Mouse (Mus musculus) WW6 (cell line): ENCODE results near the gene Cacnb1.
A peak's percentile ranks its signal among the peaks of the same experiment; 100 is the strongest.

ENCODE experiments used
- DNase-seq: peaks from one replicate; pipeline ENCODE4 v3.0.0-alpha.2; 2013; ENCODE audit warnings: low read depth, low spot score

Gene Cacnb1

DNA sequence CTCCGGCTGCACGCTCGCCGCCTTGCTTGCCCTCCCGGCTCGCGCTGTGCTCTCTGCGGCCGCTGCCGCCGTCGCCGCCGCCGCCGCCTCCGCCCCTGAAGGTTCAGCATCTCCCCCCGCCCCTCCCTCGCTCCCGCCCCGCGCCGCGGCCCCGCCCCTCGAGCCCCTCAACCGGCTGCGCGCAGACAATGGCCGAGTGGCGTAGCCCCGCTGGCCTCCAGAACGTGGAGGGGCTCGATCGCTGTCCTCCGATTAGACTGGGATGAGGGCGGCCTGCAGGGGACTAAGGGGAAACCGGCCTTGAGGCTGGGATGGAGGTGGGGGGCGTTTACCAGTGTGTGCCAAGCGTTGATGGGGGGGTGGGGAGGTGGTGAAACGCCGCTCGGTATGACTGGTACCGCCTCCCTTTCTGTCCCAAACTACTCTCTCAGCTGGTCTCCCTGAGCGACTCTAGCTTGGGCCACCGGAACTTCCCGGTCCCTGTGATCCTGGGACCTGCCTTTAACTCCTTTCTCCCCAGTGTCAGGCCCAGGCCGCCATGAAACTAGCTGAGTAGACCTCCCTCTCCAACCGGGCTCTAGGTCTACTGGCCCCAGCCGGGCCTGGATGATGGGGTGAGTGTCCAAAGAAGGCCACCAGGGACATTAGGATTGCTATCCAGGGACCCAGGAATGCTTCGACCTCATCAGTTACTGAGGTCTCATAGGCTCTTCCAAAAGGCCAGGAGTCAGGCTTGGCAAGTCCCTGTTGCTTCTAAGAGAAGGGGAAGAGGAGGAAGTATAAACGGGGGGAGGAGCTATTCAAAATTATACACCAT, at the start of gene Cacnb1:
TSS of gene Cacnb1 (minus strand) at position 480 of the 817 bp plus-strand sequence.
- no peak for DNase-seq

DNA sequence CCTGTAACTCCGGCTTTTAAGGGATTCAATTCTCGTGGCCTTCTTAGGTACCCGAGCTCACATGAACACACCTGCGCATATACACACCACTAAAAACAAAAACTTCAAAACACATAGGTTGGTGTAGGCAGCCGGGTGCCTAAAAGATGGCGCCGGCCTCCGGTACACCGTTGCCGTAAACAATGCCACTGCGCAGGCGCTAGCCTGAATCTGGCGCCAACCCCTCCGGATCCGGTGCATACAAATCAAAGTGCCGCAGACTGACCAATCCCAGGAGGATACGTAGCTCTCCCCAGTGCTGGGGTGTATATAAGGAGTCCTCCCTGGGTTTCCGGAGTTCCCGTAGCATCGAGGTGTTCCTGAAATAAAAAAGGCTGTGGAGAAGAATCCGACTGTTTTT, 44.4 kb upstream of the Cacnb1 start:
- DNase-seq = no peak

DNA sequence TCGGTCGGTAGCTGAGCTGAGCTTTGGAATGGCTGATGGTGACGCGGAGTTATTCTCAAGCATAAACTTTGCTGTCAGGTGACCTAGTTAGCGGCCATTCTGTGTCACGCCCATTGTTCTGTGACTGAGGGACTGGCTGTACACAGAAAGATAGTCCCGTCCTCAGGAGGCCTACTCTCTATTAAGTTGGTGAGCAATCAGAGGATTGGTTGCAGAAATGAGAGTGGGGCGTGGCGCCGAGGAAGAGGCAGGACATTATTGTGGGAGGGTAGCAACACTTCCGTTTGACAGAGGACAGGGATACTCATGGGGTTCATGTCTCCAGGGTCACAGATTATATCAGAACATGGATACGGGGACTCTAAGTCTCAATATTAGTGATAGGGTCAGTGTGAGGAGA, 43.4 kb upstream of the Cacnb1 start:
- no peak for DNase-seq

DNA sequence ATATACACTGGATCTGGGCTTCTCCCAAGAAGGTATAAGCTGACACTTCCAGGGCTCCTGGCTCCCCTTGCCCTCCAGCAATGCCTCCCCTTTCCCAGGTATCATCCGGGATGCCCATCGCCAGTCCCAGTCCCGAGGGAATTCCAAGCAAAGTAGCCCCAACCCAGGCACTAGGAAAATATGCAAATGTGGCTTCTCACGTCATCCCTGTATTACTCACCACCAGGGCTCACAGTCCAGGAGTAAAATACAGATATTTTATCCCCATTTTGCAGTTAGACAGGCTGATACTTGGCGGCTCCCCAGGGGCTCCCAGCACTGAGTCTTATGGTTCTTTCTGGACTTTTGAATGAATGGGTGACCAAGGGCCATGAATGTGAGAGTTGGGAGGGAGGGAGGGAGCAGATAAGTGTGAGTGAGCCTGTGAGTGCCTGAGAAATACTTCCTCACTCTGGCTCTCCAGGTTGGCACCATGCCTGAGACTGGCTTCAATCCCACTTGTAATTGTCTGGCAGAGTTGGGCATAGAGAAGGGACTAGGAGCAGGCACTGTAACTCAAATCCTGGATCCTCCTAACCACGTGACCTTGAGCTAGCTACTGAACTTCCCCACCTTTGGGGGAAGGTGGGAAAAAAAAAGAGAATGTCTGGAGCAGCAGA, 39.2 kb upstream of the Cacnb1 start:
- DNase-seq = no peak

DNA sequence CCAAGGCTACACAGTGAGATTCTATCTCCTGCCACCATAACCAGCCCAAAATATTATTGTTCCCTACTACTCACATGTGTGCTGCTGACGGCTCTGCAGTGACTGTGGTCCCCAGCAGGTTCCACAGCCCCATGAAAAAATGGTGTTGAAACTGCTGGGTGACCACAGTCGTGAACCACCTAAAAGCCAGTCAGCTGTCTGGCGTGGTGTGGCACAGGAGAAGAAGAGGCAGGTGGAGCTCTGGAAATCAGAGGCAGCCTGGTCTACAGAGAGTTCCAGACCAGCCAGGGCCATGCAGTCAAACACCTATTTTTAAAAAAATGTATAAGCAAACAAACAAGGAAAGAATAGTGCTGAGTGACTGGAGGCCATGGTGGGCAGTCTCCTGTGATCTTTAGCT, 38.6 kb upstream of the Cacnb1 start:
- no peak for DNase-seq

DNA sequence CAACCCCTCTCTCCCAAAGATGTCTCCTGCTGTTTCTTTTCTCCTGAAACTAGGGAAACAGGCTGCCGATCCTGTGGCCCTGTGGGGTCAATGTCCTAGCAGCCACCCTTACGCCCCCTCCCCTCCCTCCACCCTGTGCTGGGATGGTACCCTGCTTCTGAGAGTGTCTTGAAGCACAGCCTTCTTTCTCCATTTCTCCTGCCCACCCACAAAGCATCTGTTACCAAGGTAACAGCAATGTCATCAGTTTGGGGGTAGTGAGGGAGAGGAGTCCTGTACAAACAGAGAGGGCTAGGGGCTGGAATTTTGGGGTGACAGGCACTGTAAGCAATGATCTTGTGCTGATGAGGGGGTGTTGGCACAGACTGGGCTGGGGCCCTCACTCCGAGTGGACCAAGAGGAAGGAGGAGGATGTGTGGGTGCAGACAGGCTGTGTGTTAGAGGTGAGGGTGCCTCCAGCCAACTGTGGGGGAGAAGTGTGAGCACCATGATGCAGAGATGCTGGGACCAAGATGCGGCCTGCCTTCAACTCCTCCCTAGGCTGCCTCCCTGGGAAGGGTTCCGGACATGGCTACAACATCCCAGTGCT, 37.4 kb upstream of the Cacnb1 start:
- DNase-seq = no peak

DNA sequence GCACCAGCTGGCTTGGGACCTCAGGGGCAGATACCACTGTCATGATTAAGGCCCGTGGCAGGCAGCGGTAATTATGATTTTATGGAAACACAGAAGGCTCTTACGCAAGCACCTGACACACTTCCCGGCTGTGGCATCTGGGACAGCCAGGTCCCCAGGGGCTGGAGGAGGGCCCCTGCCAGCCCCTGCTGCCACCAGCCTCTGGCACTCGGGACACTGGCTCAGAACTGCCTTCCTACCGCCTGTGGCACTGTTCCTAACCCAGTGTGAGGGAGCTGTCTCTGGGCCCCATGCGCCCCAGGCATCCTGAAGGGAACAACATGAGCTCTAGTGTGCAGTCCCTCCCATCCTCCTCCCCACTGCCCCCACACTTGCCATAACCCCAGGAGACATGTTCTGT, 36.8 kb upstream of the Cacnb1 start:
- no peak for DNase-seq

DNA sequence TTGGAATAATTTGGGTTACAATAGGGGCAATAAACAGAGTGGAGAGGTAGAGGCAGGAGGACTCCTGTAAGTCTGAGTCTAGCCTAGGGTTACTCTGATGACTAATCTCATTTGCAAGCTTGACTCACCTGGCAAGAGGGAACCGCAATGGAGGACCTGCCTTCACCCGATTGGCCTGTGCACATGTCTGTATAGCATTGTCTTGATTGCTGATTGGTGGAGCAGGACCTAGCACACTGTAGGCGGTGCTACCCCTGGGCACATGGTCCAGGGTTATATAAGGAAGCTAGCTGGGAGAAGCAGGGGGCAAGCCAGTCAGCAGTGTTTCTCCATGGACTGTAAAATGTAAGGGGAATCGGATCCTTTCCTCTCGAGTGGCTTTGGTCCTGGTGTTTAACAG, 35.2 kb upstream of the Cacnb1 start:
- DNase-seq = peak; percentile 88

DNA sequence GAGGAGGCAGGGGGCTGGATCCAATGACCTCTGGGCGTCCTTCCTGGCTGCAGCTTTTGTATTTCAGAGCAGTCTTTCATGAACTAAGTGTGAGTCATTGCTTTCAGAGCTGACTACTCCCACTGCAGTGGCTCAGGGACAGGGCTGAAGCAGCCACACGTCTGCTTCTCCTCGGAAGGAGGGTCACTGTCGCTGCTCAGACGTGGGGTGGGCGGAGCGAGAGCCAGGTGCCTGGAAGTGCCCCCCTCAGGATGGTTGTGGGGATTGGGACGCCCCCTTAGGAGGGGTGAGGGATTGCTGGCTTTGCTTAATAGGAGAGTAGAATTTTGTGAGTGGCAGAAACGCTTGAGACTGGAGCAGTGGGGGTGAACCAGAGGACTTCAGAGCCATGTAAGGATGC, 34.6 kb upstream of the Cacnb1 start:
- DNase-seq = peak; percentile 75

DNA sequence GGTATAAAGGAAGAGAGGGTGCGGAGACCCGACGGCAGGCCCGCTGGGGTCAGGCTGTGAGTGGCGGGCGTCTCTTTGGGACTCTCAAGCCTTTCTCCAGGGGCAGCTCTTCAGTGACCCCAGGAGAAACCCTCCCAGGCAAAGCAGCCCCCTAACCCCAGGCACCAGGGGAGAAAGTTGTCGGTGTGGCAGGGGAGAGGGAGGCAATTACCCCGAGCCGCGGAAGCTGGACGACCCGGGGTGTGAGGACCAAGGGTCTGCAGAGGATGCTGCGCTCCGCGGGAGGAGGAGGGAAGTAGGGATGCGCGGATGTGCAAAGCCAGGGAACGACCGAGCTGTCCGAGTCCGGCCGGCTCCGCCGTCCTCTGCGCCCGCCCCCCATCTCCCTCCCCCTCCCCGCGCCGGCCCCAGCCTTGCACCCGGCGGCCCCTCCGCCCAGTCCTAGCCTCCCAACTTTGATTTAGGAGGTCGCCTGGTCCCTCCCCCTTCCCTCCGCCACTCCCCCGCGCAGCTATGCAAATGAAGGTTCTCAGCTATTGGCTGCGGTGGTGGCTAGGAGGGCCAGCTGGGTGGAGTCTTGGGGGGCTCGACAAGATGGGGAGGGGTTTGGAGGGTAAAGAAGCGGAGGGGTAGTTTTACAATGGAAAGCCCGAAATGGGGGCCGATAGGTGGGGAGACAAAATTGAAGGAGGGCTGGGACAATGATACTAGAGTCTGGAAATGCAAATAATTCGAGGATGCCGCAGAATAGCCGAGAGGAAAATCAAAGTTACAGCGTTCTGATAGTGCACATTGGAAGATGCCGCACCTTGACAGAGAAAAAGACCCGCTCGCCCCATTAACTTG, 30.4 kb upstream of the Cacnb1 start, which contains the start of gene Stac2:
TSS of gene Stac2 (minus strand) at position 474 of the 846 bp plus-strand sequence.
- no peak for DNase-seq

DNA sequence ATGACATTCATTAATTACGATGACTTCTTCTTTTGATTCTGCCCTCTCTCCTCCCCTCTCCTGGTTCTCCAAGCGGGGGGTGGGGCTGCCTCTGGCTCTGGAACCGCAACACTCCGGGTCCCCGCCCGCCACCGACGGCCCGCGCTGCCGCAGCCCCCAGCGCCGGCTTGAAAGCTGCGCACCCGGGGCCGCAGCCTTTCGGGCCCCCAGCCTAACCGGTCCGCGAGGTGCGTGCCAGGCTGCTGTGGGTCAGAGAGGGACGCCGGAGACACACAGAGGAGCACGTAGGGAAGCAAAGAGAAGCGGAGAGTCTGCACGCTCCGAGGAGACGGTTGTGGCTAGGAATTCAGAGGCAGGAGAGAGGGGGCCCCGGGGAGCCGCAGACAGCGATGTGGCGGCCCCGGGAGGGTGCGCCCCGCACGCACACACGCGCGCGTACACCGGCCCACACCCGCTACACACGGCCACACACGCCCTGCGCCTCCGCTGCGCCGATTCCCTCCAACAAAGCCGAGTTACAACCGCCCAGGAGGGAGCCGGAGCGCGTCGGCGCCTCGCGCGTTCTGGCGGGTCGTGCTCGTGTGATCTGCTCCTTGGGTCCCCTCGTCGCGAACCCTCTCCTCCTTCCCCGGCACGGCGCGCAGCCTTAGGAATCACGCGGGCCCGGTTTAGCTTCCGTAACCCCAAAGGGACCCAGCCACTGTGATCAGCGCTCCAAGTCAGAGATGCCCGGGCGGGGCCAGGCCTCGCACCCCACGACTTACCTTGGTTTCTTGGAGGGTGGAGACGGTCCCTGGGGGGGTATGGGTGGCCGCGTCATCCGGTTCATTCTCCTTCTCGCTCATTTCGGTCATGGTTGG, 29.5 kb upstream of the Cacnb1 start:
- DNase-seq = no peak

DNA sequence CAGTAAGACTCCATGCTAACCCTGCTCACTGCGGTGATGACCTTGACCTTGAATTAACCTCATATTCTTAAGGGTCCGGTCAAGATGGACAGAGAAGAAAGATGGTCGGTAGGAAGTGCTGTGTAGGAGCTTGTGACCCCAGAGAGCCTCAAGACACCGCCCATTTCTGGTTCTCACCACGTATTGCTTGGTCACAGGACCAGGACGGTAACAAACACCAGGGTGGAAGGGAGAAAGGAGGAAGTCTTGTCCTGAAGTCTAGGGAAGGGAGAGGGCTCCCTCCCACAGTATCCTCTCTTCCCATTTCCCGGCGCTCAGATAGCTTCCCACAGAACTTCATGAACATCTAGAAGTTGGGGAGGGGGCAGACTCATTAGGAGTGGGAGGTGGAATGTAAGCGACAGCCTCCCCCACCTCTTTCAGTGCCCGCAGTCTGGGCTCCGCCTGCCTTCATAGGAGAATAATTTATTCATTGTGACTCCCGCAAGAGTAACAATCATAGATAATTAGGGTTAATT, 28.8 kb upstream of the Cacnb1 start:
- DNase-seq = no peak

DNA sequence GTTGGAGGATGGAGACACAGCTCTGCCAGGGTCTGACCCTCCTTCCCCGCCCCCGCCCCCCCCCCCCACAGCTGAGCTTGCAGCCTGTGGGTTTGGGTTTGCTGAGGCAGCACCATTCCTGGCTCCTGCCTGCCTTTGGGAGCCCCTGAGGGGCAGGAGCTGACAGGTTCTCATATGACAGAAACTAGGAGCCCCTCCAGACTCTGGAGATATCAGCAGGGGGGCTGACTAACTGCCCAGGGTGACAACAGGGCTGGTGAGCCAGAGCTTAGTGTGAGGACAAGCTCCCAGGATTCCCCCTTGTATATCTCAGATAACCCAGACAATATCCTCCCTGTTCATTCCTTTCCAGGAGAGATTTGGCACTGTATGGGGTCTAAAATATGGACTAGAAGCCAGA, 28.1 kb upstream of the Cacnb1 start:
- DNase-seq = no peak

DNA sequence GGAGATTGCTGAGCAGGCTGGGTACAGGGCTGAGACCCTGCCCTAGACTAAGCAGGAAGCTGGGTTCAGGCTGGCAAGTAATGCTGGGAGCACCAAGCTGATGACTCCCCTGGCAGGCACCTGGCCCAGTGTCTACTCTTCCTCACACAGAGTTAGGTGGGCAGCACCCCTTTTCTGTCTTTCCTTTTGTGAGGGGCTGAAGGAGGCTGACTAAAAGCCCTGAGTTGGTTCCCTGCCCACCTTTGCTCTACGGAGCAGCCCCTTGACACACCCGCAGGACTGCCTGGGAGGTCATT, 27.6 kb upstream of the Cacnb1 start:
- DNase-seq = no peak

DNA sequence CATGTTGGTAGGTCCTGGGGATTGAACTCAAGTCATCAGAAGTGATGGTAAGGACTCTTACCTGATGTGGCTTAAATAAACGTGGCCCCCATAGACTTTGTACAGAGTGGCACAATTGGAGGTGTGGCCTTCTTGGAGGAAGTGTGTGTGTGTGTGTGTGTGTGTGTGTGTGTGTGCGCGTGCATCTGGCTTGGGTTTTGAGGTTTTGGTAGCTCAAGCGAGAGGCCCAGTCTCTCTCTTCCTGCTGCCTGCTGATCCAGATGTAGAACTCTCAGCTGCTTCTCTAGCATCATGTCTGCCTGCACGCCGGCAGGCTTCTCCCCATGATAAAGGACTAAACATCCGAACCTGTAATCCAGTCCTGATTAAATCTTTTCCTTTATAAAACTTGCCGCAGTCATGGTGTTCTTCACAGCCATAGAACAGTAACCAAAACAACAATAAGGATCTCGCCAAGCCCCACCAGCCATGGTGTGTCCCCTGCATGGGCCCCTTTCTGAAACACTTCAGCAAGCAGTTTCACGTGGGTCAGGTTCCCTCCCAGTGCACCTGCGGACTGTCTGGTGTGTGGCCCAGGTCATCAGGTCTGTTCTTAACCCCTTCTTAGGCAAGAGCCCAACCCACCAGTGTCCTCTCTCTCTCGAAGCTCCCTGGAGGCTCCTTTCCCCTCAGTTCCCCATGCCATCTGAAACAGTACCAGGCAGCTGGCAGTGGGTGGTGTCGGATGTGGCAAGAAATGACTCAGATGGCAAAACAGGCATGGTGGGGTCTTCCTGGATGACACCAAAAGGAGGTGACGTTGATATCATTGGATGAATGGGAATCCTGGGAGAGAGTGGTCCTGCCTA, 27.1 kb upstream of the Cacnb1 start:
- DNase-seq = no peak

DNA sequence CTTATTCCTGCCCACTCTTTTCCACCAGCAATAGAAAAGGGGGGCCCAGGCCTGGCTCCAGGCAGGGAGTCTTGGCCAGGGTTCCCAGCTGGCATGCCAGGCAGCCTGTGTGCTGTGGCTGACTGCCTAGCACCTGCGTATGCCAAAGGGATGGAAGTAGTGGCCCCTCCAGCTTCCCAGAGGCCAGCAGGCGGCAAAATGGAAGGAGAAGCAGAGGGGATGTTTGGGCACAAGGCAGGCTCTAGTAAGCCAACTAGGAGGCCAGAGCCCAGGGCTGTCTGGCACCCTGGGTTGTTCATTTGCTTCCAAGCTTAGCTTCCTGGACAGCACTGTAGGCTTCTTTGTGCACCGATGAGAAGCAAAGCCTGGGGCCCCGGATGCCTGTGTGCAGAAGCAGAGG, 24.9 kb upstream of the Cacnb1 start:
- no peak for DNase-seq

DNA sequence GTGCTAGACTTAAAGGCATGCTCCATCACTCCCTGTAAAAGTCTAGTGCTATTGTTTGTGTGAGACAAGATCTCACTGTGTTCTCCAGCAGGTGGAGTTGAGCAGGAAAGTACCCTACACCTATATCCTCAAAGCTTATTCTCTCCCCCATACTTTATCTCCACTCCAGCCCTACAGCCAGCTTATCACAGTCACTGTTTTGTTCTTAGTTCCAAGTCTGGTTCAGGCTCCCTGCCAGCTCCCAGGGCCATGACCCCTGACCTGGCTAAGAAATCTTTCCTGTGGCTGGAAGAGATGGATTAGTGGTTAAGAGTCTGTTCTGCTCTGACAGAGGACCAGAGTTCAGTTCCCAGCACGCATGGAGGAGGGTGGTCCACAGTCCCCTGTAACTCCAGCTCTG, 23.6 kb upstream of the Cacnb1 start:
- no peak for DNase-seq

DNA sequence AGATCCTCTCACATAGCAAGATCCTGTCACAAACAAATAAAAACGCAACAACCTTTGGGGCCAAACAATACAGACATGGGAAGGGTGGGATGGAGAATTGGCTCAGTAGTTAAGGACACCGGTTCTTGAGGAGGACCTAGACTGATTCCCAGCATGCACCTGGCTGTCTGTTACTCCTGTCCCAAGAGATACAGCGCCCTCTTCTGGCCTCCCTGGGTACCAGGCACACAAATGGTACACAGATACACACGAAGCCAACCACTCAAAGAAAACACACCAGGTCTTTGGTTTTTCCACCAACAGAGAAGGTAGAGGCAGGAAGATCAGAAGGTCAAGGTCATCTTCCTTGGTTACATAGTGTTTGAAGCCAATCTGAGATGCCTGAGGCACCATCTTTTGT, 22.8 kb upstream of the Cacnb1 start:
- no peak for DNase-seq

DNA sequence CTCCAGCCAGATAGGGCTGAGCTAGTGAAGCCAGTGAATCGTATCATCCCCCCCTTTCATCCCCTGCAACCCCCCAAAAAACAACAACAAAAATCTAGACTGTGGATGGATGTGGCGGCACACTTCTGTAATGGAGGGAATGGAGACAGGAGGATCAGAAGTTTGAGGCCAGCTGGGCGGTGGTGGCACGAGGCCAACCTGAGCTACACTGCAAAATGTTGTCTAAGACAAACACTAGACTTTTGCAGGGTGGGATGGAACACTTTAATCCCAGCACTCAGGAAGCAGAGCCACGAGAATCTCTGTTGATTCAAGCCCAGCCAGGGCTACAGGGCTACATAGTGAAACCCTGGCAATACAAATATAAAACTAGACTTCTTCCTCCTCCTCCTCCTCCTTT, 21.2 kb upstream of the Cacnb1 start:
- DNase-seq = no peak

DNA sequence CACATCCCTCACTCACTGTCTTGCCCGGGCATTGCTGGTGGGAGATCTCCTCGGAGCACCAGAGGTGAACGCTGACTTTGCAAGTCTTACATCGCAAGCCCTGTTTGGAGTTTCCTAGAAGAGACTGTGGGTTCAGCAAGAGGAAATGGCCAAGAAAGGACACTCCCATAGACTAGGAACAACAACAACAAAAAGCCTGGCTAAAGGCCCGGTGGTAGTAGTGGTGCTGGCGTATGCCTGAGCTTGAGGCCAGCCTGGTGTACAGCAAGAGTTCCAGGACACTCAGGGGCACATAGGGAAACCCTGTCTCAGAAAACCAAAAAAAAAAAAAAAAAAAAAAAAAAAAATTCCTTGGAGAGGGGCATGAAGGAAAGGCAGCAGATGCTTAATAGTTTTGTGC, 19.9 kb upstream of the Cacnb1 start:
- DNase-seq = no peak
